Comparison of ENCODE assay signal across 11 mouse cellular contexts in the genomic region with DNA sequence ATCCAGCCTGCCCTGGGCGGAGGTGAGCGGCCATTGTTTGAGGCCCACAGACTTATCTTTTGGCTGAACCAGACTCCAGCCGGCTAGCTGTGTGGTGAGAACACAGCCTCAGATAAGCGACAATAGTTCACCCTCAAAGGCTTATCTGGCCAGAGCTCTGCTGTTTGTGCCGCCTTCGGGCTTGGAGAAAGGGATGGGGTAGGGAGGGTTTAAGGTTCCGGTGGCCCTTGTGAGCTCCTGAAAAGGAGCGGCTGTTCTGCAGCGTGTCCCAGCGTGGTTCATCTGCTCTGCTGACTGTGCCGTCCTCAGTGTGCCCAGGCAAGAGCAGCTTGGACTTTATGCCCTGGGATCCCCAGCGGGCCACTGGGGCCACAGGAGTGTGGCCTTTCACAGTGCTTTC. TPM values are rescaled to one million over a fixed set of nuclear protein-coding genes. Genes with fewer than 3 reads are reported as not detected.
DNase-seq lines count a peak whose midpoint lies in the region; TF ChIP-seq lines count a peak whose summit lies in the region.
"Had no signal": no experiment of that assay in that cellular context is flagged by ENCODE, and none has a peak within 500 bp of the region (broad histone marks: within the 10 kb centered on the region; RNA-seq: fewer than 3 reads in every experiment).

No protein-coding gene starts in this region.

- H3K9ac ChIP-seq in liver, adult 2 months (ENCODE audit: low read depth, low read length), result peak overlapping the region; percentile 8; the same call in 1 of the 2 replicates
- H3K9ac ChIP-seq: embryonic facial prominence, embryonic 15.5 days; lung, embryonic 15.5 days had no signal

- peaks cover 19% of the 10 kb centered on the region; the same call in 1 of the 2 replicates for H3K79me2 ChIP-seq in liver, adult 2 months (ENCODE audit: control insufficient read depth, insufficient read depth, low read length)

- H3K9me3 ChIP-seq in E14TG2a.4 (ENCODE audit: low read length), result no peaks in the 10 kb centered on the region
- no peaks in the 10 kb centered on the region for H3K9me3 ChIP-seq in heart, embryonic 10.5 days
- H3K9me3 ChIP-seq: embryonic facial prominence, embryonic 15.5 days; lung, embryonic 15.5 days had no signal

- intact Hi-C loops in heart, postnatal 25 days (cut with DNase I), result no loop called here
- intact Hi-C loops in left cerebral cortex, postnatal 4 days (cut with DNase I), result no loop called here
- intact Hi-C loops in gastrocnemius, postnatal 36 days (cut with DNase I), result no loop called here

- H3K4me1 ChIP-seq in E14TG2a.4 (replicated peaks; ENCODE audit: low read depth, low read length), result peaks cover 98% of the 10 kb centered on the region
- H3K4me1 ChIP-seq in heart, embryonic 10.5 days, result peaks cover 87% of the 10 kb centered on the region
- H3K4me1 ChIP-seq in liver, adult 2 months (ENCODE audit: control insufficient read depth, insufficient read depth, low read length), result peaks cover 24% of the 10 kb centered on the region

- TF ChIP-seq POLR2A in liver, adult 2 months (IDR thresholded peaks at IDR 0.05; ENCODE audit: extremely low read depth, insufficient read depth, low read length), result no peak

- 21% methylated on average over 12 of the region's 12 CpGs for WGBS in heart, embryonic 10.5 days
- 40% methylated on average over 12 of the region's 12 CpGs for WGBS in liver, adult 2 months

- H3K36me3 ChIP-seq in E14TG2a.4 (ENCODE audit: insufficient read depth, low read length), result peaks cover 100% of the 10 kb centered on the region
- peaks cover 78% of the 10 kb centered on the region for H3K36me3 ChIP-seq in heart, embryonic 10.5 days
- peaks cover 7% of the 10 kb centered on the region for H3K36me3 ChIP-seq in liver, adult 2 months (ENCODE audit: control insufficient read depth, insufficient read depth, low read length)

- no peaks in the 10 kb centered on the region for H3K27me3 ChIP-seq in E14TG2a.4 (ENCODE audit: insufficient read depth, low read length)
- no peaks in the 10 kb centered on the region for H3K27me3 ChIP-seq in heart, embryonic 10.5 days (ENCODE audit: insufficient read depth, poor library complexity, severe bottlenecking)
- no peaks in the 10 kb centered on the region for H3K27me3 ChIP-seq in liver, adult 2 months (ENCODE audit: control insufficient read depth, insufficient read depth, low read length)
- H3K27me3 ChIP-seq: embryonic facial prominence, embryonic 15.5 days; lung, embryonic 15.5 days had no signal

- peak; percentile 97 for DNase-seq in heart, adult 11 months
- no peak for DNase-seq in heart, postnatal 25 days (ENCODE audit: low spot score)
- DNase-seq in heart, embryonic 10.5 days (ENCODE audit: low spot score), result peak; percentile 93
- DNase-seq in liver, adult 2 months (ENCODE audit: extremely low read depth, low read depth, low spot score), result peak; percentile 74
- DNase-seq in cerebellum, postnatal 4 days (ENCODE audit: low spot score in 2 of 2), result no peak
- DNase-seq in left cerebral cortex, postnatal 4 days, result no peak
- DNase-seq in gastrocnemius, postnatal 36 days, result no peak
- DNase-seq: thymus, adult 18-20 months had no signal

- TF ChIP-seq CTCF in E14TG2a.4 (conservative IDR thresholded peaks at IDR 0.05; ENCODE audit: low read length), result no peak
- TF ChIP-seq CTCF in liver, adult 2 months (IDR thresholded peaks at IDR 0.05; ENCODE audit: low read depth, low read length), result no peak

- peak overlapping the region; percentile 90 for H3K27ac ChIP-seq in heart, embryonic 10.5 days
- peak overlapping the region; percentile 28 for H3K27ac ChIP-seq in liver, adult 2 months (replicated peaks; ENCODE audit: insufficient read depth, low read depth, low read length)
- H3K27ac ChIP-seq: embryonic facial prominence, embryonic 15.5 days had no signal

- peak overlapping the region; percentile 27 for H3K4me3 ChIP-seq in E14TG2a.4 (replicated peaks; ENCODE audit: low read length)
- peak overlapping the region; percentile 36 for H3K4me3 ChIP-seq in heart, embryonic 10.5 days
- H3K4me3 ChIP-seq in liver, adult 2 months (ENCODE audit: insufficient read depth, low read depth, low read length), result no peak overlapping the region
- H3K4me3 ChIP-seq: embryonic facial prominence, embryonic 15.5 days; lung, embryonic 15.5 days had no signal

RNA-seq across cellular contexts. Expression of gene Ehd1, which starts 8.0 kb away (rescaled TPM):
- total RNA-seq in heart, postnatal 25 days (2021), result 100 to 1,000 TPM; 119 to 139 TPM
- polyA plus RNA-seq in heart, embryonic 10.5 days (2016; fragmentation: Nextera tagmentation; extraction: Ambion mirVana), result 89.6 and 101 TPM in 2 replicates
- 25.3 and 29.7 TPM in 2 replicates for total RNA-seq in liver, adult 2 months (2014; rRNA removed)
- 140 and 154 TPM in 2 replicates for polyA plus RNA-seq in liver, adult 2 months (2012; rRNA removed)
- total RNA-seq in left cerebral cortex, postnatal 4 days (2021), result 10 to 100 TPM; 87.1 to 87.7 TPM
- total RNA-seq in gastrocnemius, postnatal 36 days (2021), result 10 to 100 TPM; 23.5 to 36.0 TPM

RNA-seq across cellular contexts. Expression of gene Cdc42bpg, which starts 21.8 kb away (rescaled TPM):
- total RNA-seq in heart, postnatal 25 days (2021), result 10 to 100 TPM in 1 of 2 experiments, 1 to 10 TPM in 1; 9.4 to 12.0 TPM
- 0.33 and 0.38 TPM in 2 replicates for polyA plus RNA-seq in heart, embryonic 10.5 days (2016; fragmentation: Nextera tagmentation; extraction: Ambion mirVana)
- total RNA-seq in liver, adult 2 months (2014; rRNA removed), result 3.1 and 4.6 TPM in 2 replicates
- 6.7 and 7.3 TPM in 2 replicates for polyA plus RNA-seq in liver, adult 2 months (2012; rRNA removed)
- total RNA-seq in left cerebral cortex, postnatal 4 days (2021), result 1 to 10 TPM; 5.0 to 5.7 TPM
- total RNA-seq in gastrocnemius, postnatal 36 days (2021), result 1 to 10 TPM; 4.3 to 5.2 TPM

RNA-seq across cellular contexts. Expression of gene Atg2a, which starts 43.0 kb away (rescaled TPM):
- total RNA-seq in heart, postnatal 25 days (2021), result 10 to 100 TPM; 22.0 to 22.2 TPM
- polyA plus RNA-seq in heart, embryonic 10.5 days (2016; fragmentation: Nextera tagmentation; extraction: Ambion mirVana), result 10.8 and 11.6 TPM in 2 replicates
- total RNA-seq in liver, adult 2 months (2014; rRNA removed), result 9.1 and 16.0 TPM in 2 replicates
- polyA plus RNA-seq in liver, adult 2 months (2012; rRNA removed), result 26.8 and 32.3 TPM in 2 replicates
- total RNA-seq in left cerebral cortex, postnatal 4 days (2021), result 10 to 100 TPM; 29.3 to 29.7 TPM
- 10 to 100 TPM; 16.5 to 18.0 TPM for total RNA-seq in gastrocnemius, postnatal 36 days (2021)

RNA-seq across cellular contexts. Expression of gene Ppp2r5b, which starts 48.8 kb away (rescaled TPM):
- 10 to 100 TPM; 33.6 to 38.0 TPM for total RNA-seq in heart, postnatal 25 days (2021)
- polyA plus RNA-seq in heart, embryonic 10.5 days (2016; fragmentation: Nextera tagmentation; extraction: Ambion mirVana), result 21.2 and 25.7 TPM in 2 replicates
- total RNA-seq in liver, adult 2 months (2014; rRNA removed), result 3.2 and 3.3 TPM in 2 replicates
- polyA plus RNA-seq in liver, adult 2 months (2012; rRNA removed), result 12.5 and 14.5 TPM in 2 replicates
- 100 to 1,000 TPM; 189 to 193 TPM for total RNA-seq in left cerebral cortex, postnatal 4 days (2021)
- 10 to 100 TPM; 32.2 to 34.6 TPM for total RNA-seq in gastrocnemius, postnatal 36 days (2021)

RNA-seq across cellular contexts. Expression of gene Men1, which starts 50.3 kb away (rescaled TPM):
- 10 to 100 TPM; 12.4 to 14.5 TPM for total RNA-seq in heart, postnatal 25 days (2021)
- polyA plus RNA-seq in heart, embryonic 10.5 days (2016; fragmentation: Nextera tagmentation; extraction: Ambion mirVana), result 67.2 and 80.8 TPM in 2 replicates
- 9.3 and 10.1 TPM in 2 replicates for total RNA-seq in liver, adult 2 months (2014; rRNA removed)
- polyA plus RNA-seq in liver, adult 2 months (2012; rRNA removed), result 26.6 and 29.4 TPM in 2 replicates
- 10 to 100 TPM; 81.1 to 81.4 TPM for total RNA-seq in left cerebral cortex, postnatal 4 days (2021)
- total RNA-seq in gastrocnemius, postnatal 36 days (2021), result 1 to 10 TPM; 6.2 to 7.0 TPM

Comparison
In these comparisons a context has a peak if more than half of its experiments do, and no peak if none do; other contexts are left out.
1. DNase-seq: peak in heart, adult 11 months (single experiment), heart, embryonic 10.5 days (single experiment) and liver, adult 2 months (single experiment); none in heart, postnatal 25 days (single experiment), cerebellum, postnatal 4 days (0 of 2), left cerebral cortex, postnatal 4 days (single experiment) and gastrocnemius, postnatal 36 days (0 of 2).